Mouse (Mus musculus) ovary, postnatal 14 days (tissue): ENCODE data around the gene Fam69a.
"Not testable (repeated sequence)": the region's sequence is repeated elsewhere in the genome, so short reads cannot be mapped to it uniquely, and the experiment has no call there.

Experiments used
- DNase-seq: peaks from one replicate; pipeline ENCODE4 v3.0.0; 2022; ENCODE audit warnings: low spot score

Gene Fam69a

GRCm38 (mm10) chr5:107986967-107987834, at the start of gene Fam69a:
Gene Fam69a (minus strand): TSS chr5:107987085.
- peak; percentile 82 for DNase-seq

DNA sequence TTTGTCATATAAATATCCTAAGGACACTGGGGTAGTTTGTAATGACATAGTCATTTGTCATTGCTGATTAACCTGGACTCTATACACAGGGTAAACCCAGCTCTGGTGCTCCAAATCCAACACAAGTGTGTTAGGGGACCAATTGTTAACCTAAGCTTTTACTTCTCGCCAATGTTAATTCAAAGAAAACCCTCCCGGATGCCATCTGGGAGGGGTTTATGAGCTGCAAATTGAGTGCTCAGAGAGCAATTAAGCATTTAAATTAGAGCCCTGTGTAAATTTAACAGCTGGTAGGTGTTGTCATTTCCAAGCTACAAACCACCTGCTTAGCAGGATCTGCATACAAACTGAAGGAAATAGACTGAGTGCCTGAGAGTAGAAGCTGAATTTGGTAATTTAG, 48.6 kb upstream of the Fam69a start:
- DNase-seq = no peak

DNA sequence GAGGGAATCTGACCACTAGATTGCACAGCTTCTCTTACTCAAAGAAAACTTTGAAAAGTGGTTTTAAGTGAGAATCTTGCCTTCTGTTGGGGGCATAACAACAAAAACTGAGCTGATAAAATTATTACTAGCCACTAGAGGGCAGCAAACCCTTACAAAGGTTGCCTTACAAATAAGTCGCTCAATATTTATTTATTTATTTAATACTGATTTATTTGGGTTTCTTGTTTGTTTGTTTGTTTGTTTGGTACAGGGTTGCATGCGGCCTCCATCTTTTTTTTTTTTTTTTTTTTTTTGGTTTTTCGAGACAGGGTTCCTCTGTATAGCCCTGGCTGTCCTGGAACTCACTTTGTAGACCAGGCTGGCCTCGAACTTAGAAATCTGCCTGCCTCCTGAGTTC, 47.3 kb upstream of the Fam69a start:
- no peak for DNase-seq

DNA sequence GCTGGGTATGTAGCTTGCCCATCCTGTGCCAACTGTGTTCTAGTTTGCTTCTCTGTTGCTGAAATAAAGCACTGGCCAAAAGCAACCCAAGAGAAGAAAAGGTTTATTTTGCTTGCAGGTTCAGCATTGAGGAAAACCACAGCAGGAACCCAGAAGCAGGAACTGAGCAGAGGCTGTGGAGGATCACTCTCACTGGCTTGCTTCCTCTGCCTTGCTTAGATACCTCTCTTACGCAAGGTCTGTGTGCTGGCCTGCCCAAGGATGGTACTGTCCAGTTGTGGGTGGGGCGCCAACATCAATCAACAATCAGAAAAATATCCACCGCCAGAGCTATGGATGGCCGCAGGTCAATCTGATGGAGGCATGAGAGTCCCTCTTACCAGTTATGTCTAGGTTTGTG, 44.4 kb upstream of the Fam69a start:
- no peak for DNase-seq

DNA sequence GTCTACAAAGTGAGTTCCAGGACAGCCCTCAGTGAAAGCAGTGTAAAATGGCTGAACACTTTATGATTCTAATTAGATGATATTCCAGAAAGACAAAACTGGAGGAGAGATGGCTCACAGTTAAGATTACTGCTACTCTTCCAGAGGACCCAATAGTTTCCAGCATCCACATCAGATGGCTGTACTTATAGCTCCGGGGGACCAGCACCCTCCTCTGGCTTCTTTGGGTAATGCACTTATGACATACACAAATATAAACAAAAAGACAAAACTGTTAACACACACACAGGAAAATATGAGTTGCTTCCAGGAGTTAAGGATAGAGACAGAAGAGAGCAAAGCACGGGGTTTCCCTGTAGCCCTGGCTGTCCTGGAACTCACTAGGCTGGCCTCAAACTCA, 43.1 kb upstream of the Fam69a start:
- DNase-seq = no peak

- DNase-seq = not testable (repeated sequence)
Measured at GRCm38 (mm10) chr5:108028797-108029536, 42.1 kb upstream of the Fam69a start.

DNA sequence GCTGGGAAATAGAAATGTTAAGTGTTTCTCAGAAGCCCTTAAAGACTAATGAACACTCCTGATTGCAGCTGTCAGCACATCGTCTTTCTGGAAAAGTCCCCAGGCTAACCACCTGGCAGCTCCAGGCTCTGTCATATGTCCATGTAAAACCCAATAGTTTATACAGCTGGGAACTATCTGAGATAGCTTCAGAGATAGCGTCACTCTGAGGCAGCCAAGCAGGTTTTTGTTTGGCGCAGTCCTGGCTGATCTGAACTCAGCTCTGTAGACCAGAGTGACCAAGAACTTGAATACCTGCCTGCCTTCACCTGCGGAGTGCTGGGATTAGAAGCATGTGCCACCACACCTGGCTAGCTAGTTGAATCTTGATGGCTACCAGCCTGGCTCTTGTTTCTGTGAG, 41.3 kb upstream of the Fam69a start:
- no peak for DNase-seq

DNA sequence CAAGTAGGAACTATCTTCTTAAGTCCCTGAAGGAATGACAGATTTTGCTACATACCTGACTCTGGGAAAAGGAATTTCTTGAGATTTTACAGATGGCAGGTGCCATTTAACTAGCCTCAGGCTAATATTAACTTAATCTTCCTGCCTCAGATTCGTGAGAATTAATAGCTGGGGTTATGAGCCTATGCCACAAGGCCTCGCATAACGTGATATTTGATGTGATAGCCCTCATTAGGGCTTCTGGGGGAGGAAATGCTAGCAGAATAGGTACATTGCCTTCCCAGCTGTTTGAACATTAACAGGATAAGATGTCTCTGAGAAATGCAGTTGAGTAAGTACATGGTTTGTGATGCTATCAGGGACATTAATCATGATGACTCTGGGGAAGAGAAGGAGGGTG, 34.5 kb upstream of the Fam69a start:
- DNase-seq = no peak

DNA sequence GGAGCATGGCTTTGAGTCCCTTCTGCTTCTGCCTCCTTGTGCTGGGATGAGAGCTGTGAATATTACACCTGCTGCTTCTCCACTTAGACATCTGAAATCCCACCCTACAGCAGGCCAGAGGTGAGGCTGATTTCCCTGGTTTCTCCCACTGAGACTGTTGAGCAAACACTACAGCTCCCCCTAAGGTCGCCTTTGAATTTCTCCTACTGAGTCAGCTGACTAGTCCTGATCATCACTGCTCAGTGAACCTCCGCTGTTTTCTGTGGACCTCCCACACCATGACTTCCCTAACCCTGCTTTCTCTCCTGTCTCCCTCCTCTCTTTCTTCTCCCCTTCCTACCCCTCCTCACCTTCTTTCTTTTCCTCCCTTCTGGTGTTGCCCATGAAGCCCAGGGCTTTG, 32.5 kb upstream of the Fam69a start:
- DNase-seq = no peak

GRCm38 (mm10) chr5:108017232-108017631, 30.3 kb upstream of the Fam69a start:
- DNase-seq = no peak

DNA sequence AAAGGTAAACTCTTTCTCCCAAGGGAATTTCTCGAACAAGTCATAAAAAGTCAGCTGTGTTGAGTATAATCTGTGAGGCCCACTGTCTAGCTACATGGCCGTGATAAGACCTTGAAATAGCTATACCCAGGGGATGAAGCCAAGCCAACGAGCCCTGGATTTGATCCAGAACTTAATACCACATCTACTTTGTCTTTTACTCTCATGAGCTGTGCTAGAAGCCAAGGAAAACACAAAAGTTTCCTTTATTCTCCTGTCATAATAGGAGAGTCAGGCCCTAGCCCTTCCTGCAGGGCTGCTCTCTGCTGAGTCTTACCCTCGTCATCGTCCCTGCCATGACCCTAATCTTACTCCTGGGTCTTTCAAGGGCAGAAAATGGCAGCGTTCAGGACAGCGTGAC, 28.5 kb upstream of the Fam69a start:
- DNase-seq = no peak

DNA sequence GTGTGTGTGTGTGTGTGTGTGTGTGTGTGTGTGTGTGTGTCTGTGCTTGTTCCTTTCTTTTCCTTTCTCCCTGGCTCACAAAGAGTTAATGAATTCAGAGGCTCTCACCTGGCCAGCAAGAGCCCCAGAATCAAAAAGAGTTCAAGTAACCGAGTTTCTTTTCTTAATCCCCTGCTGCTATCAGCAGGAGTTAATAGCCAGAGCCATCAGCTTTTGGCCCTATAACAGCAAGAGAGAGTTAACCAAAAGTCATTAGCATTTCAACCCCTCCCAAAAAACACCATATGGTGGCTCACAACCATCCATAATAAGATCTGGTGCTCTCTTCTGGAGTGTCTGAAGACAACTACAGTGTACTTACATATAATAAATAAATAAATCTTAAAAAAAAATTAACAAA, 27.3 kb upstream of the Fam69a start:
- no peak for DNase-seq

GRCm38 (mm10) chr5:108009721-108010120, 22.8 kb upstream of the Fam69a start:
- DNase-seq = no peak

DNA sequence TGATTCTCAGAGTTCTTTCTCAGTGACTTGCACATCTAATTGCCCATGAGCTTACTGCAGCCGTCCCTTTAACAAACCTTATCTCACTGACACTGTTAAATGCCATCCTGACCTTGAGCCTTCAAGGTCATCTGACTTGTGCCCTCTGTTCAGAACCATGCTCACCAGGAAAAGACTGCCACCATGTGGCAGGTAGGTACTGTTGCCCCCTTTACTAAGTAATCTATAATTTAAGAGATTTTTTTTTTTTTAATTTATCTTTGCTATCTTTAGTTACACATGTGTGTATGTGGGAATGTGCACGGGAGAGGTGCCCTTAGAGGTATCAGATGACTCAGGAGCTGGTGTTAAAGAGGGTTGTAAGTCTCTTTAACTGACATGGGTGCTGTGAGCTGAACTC, 18.2 kb upstream of the Fam69a start:
- no peak for DNase-seq

GRCm38 (mm10) chr5:108002734-108003133, 15.8 kb upstream of the Fam69a start:
- no peak for DNase-seq

- DNase-seq = peak; percentile 11
Measured at GRCm38 (mm10) chr5:108000776-108001548, 14.1 kb upstream of the Fam69a start.

DNA sequence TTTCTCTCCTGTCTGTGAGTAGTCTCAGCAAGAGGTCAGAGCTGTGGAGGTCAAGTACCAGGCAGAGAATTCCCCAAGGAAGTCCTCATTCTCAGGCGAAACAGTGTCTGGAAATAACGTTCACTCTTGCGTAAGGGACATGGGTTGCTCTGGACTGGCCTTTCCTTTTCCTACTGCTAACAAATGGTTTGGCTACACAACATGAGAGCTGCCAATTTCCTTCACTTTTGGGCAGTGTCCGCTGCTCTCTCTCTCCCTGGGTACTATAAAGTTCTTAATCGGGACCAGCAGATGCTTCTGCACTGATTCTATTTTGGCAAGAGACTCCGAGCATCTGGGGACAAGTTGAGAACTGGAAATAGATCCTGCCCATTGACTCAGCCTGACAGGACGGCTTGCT, 10.8 kb upstream of the Fam69a start:
- peak; percentile 11 for DNase-seq

DNA sequence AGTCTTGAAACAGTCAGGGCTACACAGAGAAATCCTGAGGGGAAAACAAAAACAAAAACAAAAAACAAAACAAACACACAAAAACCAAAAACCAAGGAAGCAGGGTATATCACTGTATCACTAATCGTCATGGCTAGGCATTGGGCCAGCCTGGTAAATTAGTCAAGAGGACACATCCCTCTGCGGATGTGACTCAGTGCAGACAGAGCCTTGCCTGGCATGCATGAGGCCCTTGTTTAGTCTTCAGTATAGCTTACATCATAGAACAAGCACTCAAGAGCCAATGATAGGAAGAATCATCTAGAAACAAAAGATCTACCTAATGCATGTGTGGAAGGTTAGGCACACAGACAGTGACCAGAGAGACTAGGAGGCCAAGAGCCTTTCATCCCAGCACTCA, 9.1 kb upstream of the Fam69a start:
- no peak for DNase-seq

DNA sequence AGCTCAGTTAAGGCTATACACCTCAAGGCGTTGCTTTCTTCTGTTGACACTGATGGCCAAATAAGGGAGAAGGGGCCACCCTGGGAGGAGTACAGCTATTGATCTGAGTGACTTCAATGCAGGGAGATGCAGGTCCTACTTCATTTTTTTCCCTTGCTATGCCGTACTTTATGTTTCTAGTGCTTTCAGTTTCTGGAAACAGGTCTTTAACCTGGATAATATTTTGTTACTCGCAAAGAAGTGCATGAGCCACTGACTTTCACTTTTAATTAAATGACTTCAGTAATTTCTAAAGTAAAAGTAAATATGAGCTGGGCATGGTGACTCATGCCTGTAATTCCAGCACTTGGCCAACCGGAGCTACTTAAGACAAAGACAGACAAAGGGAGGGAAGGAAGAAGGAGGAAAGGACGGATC, 958 bp upstream of the Fam69a start:
- DNase-seq = no peak

- DNase-seq = peak; percentile 30
Measured at GRCm38 (mm10) chr5:107986255-107986966, 474 bp downstream of the Fam69a start.

DNA sequence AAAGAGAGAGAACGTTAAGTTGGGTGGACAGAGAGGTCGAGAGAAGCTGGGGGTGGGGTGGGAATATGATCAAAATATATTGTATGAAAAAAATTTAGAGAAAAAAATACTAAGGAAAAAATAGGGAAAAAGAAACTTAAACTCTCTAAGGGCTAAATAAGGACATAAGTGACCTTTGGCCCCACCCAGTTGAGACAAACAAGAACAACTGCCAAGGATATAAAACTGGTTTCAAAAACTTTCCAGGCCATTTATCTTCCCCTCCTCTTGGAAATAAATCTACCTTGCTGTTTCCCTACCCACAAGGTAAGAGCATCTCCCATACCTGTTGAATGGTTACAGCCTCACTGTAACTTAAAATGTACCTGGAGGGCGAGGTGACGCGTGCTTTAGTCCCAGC, 2.9 kb downstream of the Fam69a start:
- DNase-seq = no peak

DNA sequence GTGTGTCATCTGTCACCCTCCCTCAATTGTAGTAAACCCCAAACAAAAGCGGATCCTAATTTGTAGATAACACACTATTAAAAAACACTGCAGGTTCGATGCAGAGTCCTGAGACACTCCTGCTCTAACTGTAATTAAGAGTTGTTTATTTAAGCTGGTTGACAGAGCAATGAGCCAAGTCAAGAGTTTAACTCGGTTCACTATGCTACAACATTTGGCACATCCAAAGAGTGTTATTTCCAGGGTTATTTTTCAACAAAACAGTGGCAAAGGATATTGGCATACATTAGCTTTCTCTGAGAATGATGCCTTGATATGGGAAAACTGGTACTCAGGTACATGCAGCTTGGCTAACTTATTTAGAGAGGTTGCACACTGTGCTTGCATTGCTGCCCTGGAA, 4.9 kb downstream of the Fam69a start:
- no peak for DNase-seq
